Comparison of ENCODE assay signal across 7 mouse cellular contexts in genomic region chr17:33686760-33687159, GRCm38 (mm10). TPM values are rescaled to one million over a fixed set of nuclear protein-coding genes. Genes with fewer than 3 reads are reported as not detected.
A peak's percentile ranks its signal among the peaks of the same experiment; 100 is the strongest.
DNase-seq lines count a peak whose midpoint lies in the region; ATAC-seq and TF ChIP-seq lines count a peak whose summit lies in the region.

Gene Hnrnpm (minus strand): TSS chr17:33686860.

- H3K27me3 ChIP-seq in forebrain, embryonic 13.5 days: no peaks in the 10 kb centered on the region
- no peaks in the 10 kb centered on the region for H3K27me3 ChIP-seq in hindbrain, embryonic 11.5 days (ENCODE audit: control insufficient read depth, insufficient read depth, low read length)
- no peaks in the 10 kb centered on the region for H3K27me3 ChIP-seq in liver, embryonic 13.5 days

- no peak for DNase-seq in ES-E14 (ENCODE audit: low read depth, low spot score)
- no peak for DNase-seq in hindbrain, embryonic 11.5 days (ENCODE audit: low spot score)
- DNase-seq in liver, embryonic 13.5 days: no peak
- no peak for DNase-seq in c-Kit-positive CD71-positive TER-119-positive erythroid progenitor cells, embryonic 14.5 days (ENCODE audit: low spot score)
- no peak for DNase-seq in embryo, embryonic 10 days (ENCODE audit: low spot score)

- no peaks in the 10 kb centered on the region for H3K9me3 ChIP-seq in ES-E14 (ENCODE audit: control insufficient read depth, insufficient read depth, low read depth, low read length)
- no peaks in the 10 kb centered on the region for H3K9me3 ChIP-seq in forebrain, embryonic 13.5 days (replicated peaks)
- no peaks in the 10 kb centered on the region for H3K9me3 ChIP-seq in hindbrain, embryonic 11.5 days (ENCODE audit: control insufficient read depth, low read length)
- H3K9me3 ChIP-seq in liver, embryonic 13.5 days (replicated peaks): no peaks in the 10 kb centered on the region

- in situ Hi-C loops in ES-E14 (cut with MboI; ENCODE audit: low sequenced_read_pairs in 2 of 2, unreplicated experiment in 2 of 2): no loop called here

- H3K36me3 ChIP-seq in ES-E14 (ENCODE audit: control insufficient read depth, insufficient read depth, low read length, poor library complexity, severe bottlenecking): 0 out of 2 replicates have a peak, but pooled peaks cover 2% of the 10 kb centered on the region
- H3K36me3 ChIP-seq in forebrain, embryonic 13.5 days (ENCODE audit: poor library complexity, severe bottlenecking): peaks cover 15% of the 10 kb centered on the region
- no peaks in the 10 kb centered on the region for H3K36me3 ChIP-seq in hindbrain, embryonic 11.5 days (ENCODE audit: control insufficient read depth, insufficient read depth, low read length)
- H3K36me3 ChIP-seq in liver, embryonic 13.5 days: peaks cover 71% of the 10 kb centered on the region

- peak within 1 kb of the TSS; percentile 33; the same call in 1 of the 2 replicates for H3K9ac ChIP-seq in ES-E14 (ENCODE audit: insufficient read depth, low read depth, low read length, poor library complexity, severe bottlenecking)
- H3K9ac ChIP-seq in forebrain, embryonic 13.5 days: peak within 1 kb of the TSS; percentile 97
- peak within 1 kb of the TSS; percentile 100 for H3K9ac ChIP-seq in hindbrain, embryonic 11.5 days (ENCODE audit: low read depth, low read length)
- H3K9ac ChIP-seq in liver, embryonic 13.5 days: peak within 1 kb of the TSS; percentile 62

- no peak within 1 kb of the TSS for H3K27ac ChIP-seq in ES-E14 (ENCODE audit: insufficient read depth, low read depth, low read length, poor library complexity, severe bottlenecking)
- H3K27ac ChIP-seq in forebrain, embryonic 13.5 days: peak within 1 kb of the TSS; percentile 97; the same call in 1 of the 2 replicates
- no peak within 1 kb of the TSS for H3K27ac ChIP-seq in hindbrain, embryonic 11.5 days (ENCODE audit: low read depth, low read length)
- peak within 1 kb of the TSS; percentile 72 for H3K27ac ChIP-seq in liver, embryonic 13.5 days

- H3K4me3 ChIP-seq in ES-E14 (ENCODE audit: insufficient read depth in 1 of 2, low read depth in 1 of 2, low read length in 2 of 2, poor library complexity in 1 of 2, severe bottlenecking in 1 of 2): peak within 1 kb of the TSS in 1 of 2 experiments; percentile 77; a peak in 1 of 4 replicates
- H3K4me3 ChIP-seq in forebrain, embryonic 13.5 days: peak within 1 kb of the TSS; percentile 96
- H3K4me3 ChIP-seq in hindbrain, embryonic 11.5 days (ENCODE audit: low read depth, low read length): peak within 1 kb of the TSS; percentile 95; the same call in 1 of the 2 replicates
- H3K4me3 ChIP-seq in liver, embryonic 13.5 days (replicated peaks): peak within 1 kb of the TSS; percentile 77

- ATAC-seq in CD4-positive, CD25-positive, alpha-beta regulatory T cell, adult 4 months: no peak
- ATAC-seq in forebrain, embryonic 13.5 days: no peak
- ATAC-seq in hindbrain, embryonic 11.5 days (ENCODE audit: low FRiP score): no peak
- ATAC-seq in liver, embryonic 13.5 days (ENCODE audit: low read depth): no peak

- peak within 1 kb of the TSS; percentile 99 for H3K4me2 ChIP-seq in forebrain, embryonic 13.5 days
- peak within 1 kb of the TSS; percentile 87 for H3K4me2 ChIP-seq in hindbrain, embryonic 11.5 days (replicated peaks; ENCODE audit: low read depth, low read length)
- peak within 1 kb of the TSS; percentile 95 for H3K4me2 ChIP-seq in liver, embryonic 13.5 days

- WGBS in forebrain, embryonic 13.5 days: 97% methylated on average over 1 of the region's 1 CpGs
- 87% methylated on average over 1 of the region's 1 CpGs for WGBS in hindbrain, embryonic 11.5 days
- 75% methylated on average over 1 of the region's 1 CpGs for WGBS in liver, embryonic 13.5 days (ENCODE audit: insufficient replicate concordance)

- H3K4me1 ChIP-seq in ES-E14 (ENCODE audit: control insufficient read depth in 2 of 2, insufficient read depth in 2 of 2, low read length in 2 of 2, poor library complexity in 1 of 2): peaks cover 0 to 9% of the 10 kb centered on the region in 2 experiments; a peak in 1 of 4 replicates
- peaks cover 32% of the 10 kb centered on the region for H3K4me1 ChIP-seq in forebrain, embryonic 13.5 days
- peaks cover 8% of the 10 kb centered on the region for H3K4me1 ChIP-seq in hindbrain, embryonic 11.5 days (replicated peaks; ENCODE audit: control insufficient read depth, insufficient read depth, low read length)
- H3K4me1 ChIP-seq in liver, embryonic 13.5 days (replicated peaks): peaks cover 39% of the 10 kb centered on the region

TF ChIP-seq in ES-E14, 5 proteins besides CTCF, POLR2A, EP300 and RAD21:
- TF ChIP-seq MAFK (IDR thresholded peaks at IDR 0.05; ENCODE audit: insufficient read depth, low read depth, low read length): no peak
- TF ChIP-seq CHD2 (IDR thresholded peaks at IDR 0.05; ENCODE audit: low read depth, low read length): no peak
- TF ChIP-seq ZC3H11A (IDR thresholded peaks at IDR 0.05; ENCODE audit: borderline replicate concordance, low read depth, low read length): no peak
- TF ChIP-seq HCFC1 (IDR thresholded peaks at IDR 0.05; ENCODE audit: borderline replicate concordance, insufficient read depth, low read length): no peak
- TF ChIP-seq ZNF384 (IDR thresholded peaks at IDR 0.05; ENCODE audit: low read depth, low read length): no peak

RNA-seq across cellular contexts. Expression of gene Hnrnpm, which starts in this region (rescaled TPM):
- polyA plus RNA-seq in CD4-positive, CD25-positive, alpha-beta regulatory T cell, adult 4 months (2017; shearing (Covaris generic)): 100 to 1,000 TPM; 297 to 326 TPM
- total RNA-seq in ES-E14 (2012; rRNA removed): 151 and 195 TPM in 2 replicates
- 349 and 356 TPM in 2 replicates for polyA plus RNA-seq in forebrain, embryonic 13.5 days (2015; fragmentation: Nextera tagmentation; extraction: Ambion mirVana)
- polyA plus RNA-seq in hindbrain, embryonic 11.5 days (2014; fragmentation: Nextera tagmentation; extraction: Ambion mirVana): 506 and 558 TPM in 2 replicates
- 160 and 237 TPM in 2 replicates for polyA plus RNA-seq in liver, embryonic 13.5 days (2015; fragmentation: Nextera tagmentation; extraction: Ambion mirVana)

Comparison
In these comparisons a context has a peak if more than half of its experiments do, and no peak if none do; other contexts are left out.
1. H3K27ac ChIP-seq: peak in forebrain, embryonic 13.5 days (single experiment) and liver, embryonic 13.5 days (single experiment); none in ES-E14 (single experiment) and hindbrain, embryonic 11.5 days (single experiment).
2. H3K9ac ChIP-seq: peak in every context shown above with its lines; median percentile 100 in hindbrain, embryonic 11.5 days; 97 in forebrain, embryonic 13.5 days; 62 in liver, embryonic 13.5 days; 33 in ES-E14.
3. Peak in every context shown above with its lines, with median percentiles within 50 percentile points of each other: H3K4me2 ChIP-seq.